Comparison of ENCODE assay signal across 18 mouse cellular contexts in the genomic region with DNA sequence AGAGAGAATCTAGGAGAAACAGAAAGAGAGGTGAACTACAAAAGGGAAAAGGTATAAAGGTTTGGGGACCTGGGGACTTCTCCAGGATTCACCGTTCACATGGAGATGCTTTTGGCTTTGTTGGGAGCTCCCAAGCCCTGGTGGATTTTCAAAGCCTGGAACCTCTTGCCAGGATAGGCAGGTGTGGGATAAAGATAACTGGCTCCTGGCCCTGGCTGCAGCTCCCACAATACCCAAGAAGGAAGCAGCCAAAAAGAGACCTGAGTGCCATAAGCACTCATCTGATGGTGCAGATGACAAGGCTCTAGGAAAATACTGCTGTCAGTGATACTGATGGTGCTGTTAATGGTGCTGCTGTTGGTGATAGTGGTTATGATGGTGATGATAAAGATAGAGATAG. TPM values are rescaled to one million over a fixed set of nuclear protein-coding genes. Genes with fewer than 3 reads are reported as not detected.
DNase-seq lines count a peak whose midpoint lies in the region; ATAC-seq lines count a peak whose summit lies in the region.
"Had no signal": no experiment of that assay in that cellular context is flagged by ENCODE, and none has a peak within 500 bp of the region (broad histone marks: within the 10 kb centered on the region; RNA-seq: fewer than 3 reads in every experiment).

No protein-coding gene starts in this region.

- peak; percentile 72; the same call in 1 of the 2 replicates for ATAC-seq in cerebellum, adult (ENCODE audit: insufficient number of reproducible peaks, low FRiP score, low TSS enrichment)
- ATAC-seq: CD4-positive, CD25-positive, alpha-beta regulatory T cell, adult 4 months; forebrain, embryonic 16.5 days; intestine, embryonic 15.5 days had no signal

- no peak for DNase-seq in cerebellum, postnatal 4 days (ENCODE audit: low spot score in 2 of 2)
- DNase-seq in cerebellum, adult 9-10 months = peak; percentile 72
- peak; percentile 61 to 71 for DNase-seq in cerebellum, postnatal 25 days
- DNase-seq in layer of hippocampus, postnatal 36 days = no peak
- DNase-seq in thymus, postnatal 4 days = no peak
- DNase-seq in gastrocnemius, postnatal 36 days = no peak
- DNase-seq: adrenal gland, adult 8-10 months; adrenal gland, postnatal 36 days; B cell, adult 2 months; gastrocnemius, postnatal 10 days; heart, adult 2 months; heart, postnatal 14 days; kidney, adult 18-20 months had no signal

- intact Hi-C loops in gastrocnemius, postnatal 36 days (cut with DNase I) = no loop called here

RNA-seq across cellular contexts. Expression of gene Chrna4, which starts 8.8 kb away (rescaled TPM):
- total RNA-seq in layer of hippocampus, postnatal 36 days (2021) = 10 to 100 TPM; 14.1 to 14.4 TPM
- total RNA-seq in gastrocnemius, postnatal 36 days (2021) = under 1 TPM; 0.15 to 0.37 TPM
- total RNA-seq: heart, adult 2 months; hematopoietic stem cell, adult 5-6 weeks had no signal

Comparison
In these comparisons a context has a peak if more than half of its experiments do, and no peak if none do; other contexts are left out.
1. DNase-seq: peak in cerebellum, adult 9-10 months (single experiment) and cerebellum, postnatal 25 days (2 of 2); none in cerebellum, postnatal 4 days (0 of 2), layer of hippocampus, postnatal 36 days (0 of 2), thymus, postnatal 4 days (single experiment) and gastrocnemius, postnatal 36 days (0 of 2).
2. RNA of gene Chrna4, which starts 8.8 kb away (total RNA-seq): 14.1 to 14.4 TPM in layer of hippocampus, postnatal 36 days; 0.15 to 0.37 TPM in gastrocnemius, postnatal 36 days; every median in the first group is over 10 times any median in the second.